Mouse (Mus musculus): ENCODE results near the gene Myog.

The Myog gene

DNA sequence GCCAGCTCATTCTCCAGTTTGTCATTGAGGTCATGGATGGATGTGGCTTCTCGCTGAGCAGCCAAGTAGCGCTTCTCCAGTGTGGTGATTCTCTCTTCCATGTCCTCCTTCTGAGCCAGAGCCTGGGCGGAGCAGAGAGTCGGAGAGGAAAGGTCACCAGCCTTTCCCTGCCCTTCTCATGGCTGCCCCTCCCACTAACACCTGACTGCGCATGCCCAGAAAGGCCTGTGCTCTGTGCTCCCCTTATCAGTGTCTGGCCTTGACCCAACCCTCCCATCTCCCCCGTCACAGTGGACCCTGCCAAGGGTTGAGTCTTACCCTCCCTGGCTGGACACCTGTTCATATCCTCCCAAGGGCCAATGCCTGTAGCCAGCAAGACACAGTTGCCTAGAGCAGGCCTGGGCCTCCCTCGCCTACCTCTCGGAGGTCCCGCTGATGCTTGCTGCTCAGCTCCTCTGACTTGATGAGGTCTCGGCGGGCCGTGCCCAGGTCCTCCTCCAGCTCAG, 37.1 kb downstream of the Myog start:
- no peak for DNase-seq (ENCODE audit: low spot score)

DNA sequence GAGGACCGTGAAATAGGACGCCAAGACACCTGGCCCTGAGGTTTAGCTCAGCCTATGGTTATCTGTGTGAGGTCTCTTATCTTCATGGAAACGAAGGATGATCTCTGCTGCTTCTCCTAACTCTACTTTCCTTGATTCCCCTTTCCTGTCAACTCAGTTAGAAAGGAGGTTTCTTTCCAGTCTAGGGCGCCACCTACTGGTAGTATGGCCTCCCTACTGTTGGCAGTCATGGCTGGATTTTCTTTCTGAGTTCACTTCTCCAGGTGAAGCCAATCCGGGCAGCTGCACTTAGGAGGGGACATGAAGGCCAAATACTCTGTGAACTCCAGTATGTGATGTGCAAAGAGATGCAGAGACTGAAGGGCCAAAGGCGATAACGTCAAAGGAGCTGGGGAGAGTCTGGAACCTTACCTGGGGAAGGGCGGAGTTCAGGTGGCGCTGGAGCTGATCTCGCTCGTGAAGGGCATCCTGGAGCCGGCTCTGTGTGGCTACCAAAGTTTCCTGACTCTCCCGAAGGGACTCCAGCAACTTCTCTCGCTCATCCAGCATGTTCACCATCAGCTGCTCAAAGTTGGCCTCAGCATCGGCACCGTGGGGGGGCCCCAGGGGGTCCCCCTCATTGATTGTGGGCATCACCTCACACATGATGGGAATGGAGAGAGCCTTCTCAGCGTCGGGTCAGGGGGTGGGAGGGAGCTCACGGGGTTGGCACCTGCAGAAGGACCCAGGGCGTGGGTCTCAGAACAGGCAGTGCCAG, 42.3 kb downstream of the Myog start:
- peak; percentile 92 for DNase-seq (ENCODE audit: low spot score)

DNA sequence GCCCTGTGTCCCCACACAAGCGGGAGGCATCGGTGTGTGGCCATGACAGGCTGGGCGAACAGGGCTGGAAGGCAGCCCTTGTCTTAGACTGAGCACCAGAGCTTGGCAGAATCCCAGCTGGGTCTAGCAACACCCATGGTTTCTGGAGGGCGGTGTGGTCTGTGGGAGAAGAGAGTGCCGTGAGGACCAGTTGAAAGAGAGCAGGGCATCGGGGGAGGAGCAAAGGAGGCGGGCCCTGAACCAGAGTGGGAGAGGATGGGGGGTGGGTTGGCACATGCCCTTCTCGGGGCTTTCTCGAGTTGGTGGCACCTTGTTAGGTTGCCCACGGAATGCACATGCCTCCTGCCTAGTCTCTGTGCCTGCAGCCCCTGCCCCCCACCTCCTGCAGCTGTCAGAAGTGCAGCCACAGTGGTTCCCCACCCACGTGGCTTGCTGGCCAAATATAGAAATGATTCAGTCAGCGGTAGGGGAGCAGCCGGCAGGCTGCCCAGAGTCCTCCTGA, 43.0 kb downstream of the Myog start, which contains the start of gene Ppfia4:
TSS of gene Ppfia4 (minus strand) at position 159 of the 502 bp plus-strand sequence.
- no peak for DNase-seq (ENCODE audit: low spot score)

DNA sequence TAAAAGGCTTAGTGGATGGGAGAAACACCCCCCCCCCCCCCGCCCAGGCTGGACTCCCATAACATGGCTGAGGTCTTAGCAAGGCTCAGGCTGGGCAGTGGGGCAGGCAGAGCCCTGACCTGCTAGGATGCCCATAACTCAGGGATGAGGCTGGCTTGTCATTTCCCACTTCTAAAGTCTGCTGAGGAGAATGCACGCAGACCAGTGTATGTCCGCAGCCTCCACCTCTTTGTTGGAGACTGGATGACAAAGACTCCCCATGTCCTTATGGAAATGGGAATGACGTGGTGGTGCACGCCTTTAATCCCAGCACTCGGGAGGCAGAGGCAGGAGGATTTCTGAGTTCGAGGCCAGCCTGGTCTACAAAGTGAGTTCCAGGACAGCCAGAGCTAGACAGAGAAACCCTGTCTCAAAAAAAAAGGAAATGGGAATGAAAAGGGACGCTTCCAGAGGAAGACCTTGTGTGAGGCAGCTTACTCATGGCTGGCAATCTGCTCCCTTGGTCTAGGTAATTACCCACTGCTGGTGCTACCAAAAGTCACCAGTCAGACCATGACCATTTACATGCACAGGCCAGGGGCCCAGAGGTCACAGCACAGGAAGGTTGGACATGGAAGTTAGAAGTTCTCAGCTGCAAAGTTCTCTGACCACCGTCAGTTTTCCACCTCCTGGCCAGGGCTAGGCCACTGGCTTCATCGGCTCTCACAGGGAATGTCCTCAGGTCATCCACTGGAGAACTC, 43.8 kb downstream of the Myog start:
- no peak for DNase-seq (ENCODE audit: low spot score)

DNA sequence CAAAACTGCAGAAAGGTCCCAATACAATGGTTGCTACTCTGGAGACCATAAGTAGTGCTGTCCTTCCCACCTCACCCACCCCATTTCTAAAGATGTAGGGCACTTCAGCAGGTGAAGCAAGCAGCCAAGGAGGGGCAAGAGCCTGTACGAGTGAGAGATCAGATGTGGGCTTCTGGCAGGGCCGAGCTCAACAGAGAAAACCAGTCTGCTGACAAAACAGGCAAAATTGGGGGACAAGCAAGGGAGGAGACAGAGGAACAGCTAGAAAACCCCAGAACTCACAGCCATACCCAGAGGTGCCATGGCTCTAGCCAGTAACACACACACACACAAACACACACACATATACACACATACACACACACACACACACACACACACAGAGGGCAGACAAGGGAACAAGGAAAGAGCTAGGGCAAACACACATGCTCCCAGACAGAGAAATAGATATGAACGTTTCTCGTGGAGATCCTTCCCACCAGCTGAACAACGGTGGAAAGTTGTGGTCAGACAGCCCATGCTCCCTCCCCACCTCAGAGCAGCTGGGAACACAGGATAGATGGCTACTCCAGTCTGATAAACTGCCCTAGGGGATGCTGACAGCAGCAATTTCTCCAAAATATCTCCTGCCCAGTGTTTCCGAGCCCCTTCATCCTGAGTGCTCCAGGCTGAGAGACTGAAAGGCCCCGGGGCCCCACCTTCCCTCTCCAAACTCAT, 44.5 kb downstream of the Myog start:
- no peak for DNase-seq (ENCODE audit: low spot score)

DNA sequence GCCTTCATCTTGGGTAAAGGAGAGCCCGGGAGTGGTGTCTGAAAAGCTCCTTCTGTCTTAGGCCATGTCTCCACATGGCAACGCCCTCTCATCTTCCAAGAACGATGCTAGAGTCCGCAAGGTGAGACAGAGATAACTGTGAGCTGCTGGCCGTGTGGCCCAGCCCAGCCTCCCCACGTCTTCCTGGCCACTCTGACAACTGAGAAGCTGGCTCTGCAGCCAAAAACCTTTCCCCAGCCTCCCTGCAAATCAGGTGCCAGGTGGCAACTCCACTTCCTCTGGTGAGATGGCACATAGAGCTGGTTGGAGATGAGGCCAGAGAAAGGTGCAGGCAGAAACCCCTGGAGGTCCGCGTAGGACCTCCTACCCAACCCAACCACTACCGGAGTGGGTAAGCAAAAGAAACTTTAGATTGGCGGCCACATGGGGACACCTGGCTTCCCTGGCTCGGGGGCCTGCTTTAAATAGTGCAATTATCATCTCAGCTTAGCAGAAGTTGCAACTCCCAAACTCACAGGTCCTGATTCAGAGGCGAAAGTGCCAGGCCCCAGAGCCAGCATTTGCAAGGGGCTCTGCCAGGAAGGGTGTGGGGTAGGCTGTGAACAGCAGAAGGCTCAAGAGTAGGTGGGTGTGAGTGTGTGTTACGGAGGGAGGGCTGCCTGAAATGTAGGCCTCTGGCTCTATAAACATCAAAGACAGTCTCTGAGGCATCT, 45.6 kb downstream of the Myog start:
- no peak for DNase-seq (ENCODE audit: low spot score)

DNA sequence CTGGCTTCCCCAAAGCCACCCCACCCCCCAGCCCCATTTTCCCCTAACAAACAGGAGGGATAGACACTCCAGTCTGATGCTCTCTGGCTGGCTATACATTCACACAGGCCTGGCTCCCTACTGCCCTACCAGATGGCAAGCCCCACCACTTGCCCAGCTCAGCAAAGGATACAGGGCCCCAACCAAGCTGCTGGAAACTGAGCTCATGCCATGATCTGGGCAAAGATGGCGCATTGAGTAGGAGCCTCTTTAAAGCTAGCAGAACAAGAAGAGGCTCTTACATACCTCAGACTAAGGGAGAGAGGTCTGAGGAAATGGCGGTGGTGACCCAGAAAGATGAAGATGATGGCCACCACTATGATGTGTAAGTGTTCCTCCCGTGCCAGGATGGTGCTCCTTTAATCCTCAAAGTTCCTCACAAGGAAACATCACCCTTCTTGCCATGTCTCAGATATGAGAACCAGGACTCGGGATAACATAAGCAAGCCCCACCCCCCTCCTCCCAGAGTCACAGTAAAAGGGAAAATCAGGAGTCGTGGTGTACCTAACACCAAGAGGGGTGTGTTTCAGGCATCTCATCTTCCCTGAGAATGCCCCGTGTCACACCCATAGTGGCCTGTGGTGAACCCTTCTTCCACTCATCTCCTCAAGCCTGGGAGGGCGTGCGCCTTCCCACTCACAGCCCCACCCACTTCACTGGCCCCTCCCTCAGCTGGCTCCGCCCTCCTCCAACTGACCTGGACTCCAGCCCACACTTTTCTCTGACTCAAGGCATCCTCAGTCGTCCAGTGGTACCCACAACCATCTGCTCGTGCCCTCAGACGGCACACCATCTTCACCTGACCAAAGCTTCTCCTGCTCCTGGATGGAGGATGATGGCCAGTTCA, 46.4 kb downstream of the Myog start:
- no peak for DNase-seq (ENCODE audit: low spot score)

DNA sequence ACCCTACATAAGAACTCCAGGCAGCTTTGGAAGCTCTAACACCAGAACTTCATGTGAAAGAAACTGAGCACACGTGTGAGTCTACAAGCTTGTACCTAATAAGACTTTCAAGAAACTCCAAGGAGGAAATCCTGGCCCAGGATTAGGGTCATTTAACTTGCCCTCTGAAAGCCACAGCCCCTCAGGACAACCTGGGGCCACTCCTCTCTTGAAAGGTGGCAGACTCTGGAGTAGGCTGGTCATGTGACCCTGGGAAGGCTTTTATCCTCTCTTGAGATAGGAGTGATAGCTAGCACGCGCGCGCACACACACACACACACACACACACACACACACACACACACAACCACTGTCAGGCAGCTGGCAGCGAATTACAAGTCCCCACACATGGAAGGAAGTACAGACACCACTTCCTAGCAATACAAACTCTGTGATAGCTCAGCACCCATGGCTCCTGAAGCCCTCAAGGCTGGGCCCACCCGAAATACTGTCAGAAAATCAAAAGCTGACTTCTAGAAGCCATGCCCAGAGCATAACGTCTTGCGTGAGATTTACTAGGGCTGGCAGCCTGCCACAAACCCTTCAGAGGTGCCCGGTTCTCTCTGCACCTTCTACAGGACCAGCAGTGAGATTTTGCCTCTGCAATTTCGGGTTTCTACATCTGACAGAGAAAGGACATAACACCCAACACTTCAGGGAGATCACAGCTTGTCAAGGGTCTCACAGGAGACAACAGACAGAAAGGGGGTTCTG, 47.3 kb downstream of the Myog start:
- no peak for DNase-seq (ENCODE audit: low spot score)

DNA sequence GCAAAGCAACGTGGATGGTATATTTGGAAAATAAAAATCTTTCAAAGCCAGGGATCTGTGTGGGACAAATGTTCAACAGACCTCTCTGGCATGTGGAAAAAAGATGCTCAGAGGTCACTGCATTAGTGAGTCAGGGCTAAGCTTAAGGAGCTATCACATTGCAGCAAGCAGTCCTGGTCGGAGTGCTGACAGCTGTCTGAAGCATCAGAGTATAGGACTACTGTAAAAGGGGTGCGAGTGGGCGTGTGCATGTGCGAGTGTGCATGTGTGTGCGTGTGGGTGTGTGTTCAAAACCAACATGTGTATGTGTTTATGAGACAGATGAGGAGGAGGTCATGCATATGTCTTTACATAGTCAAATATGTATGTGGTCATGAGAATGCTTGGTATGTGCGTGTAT, 49.4 kb downstream of the Myog start:
- DNase-seq (ENCODE audit: low spot score) = no peak

DNA sequence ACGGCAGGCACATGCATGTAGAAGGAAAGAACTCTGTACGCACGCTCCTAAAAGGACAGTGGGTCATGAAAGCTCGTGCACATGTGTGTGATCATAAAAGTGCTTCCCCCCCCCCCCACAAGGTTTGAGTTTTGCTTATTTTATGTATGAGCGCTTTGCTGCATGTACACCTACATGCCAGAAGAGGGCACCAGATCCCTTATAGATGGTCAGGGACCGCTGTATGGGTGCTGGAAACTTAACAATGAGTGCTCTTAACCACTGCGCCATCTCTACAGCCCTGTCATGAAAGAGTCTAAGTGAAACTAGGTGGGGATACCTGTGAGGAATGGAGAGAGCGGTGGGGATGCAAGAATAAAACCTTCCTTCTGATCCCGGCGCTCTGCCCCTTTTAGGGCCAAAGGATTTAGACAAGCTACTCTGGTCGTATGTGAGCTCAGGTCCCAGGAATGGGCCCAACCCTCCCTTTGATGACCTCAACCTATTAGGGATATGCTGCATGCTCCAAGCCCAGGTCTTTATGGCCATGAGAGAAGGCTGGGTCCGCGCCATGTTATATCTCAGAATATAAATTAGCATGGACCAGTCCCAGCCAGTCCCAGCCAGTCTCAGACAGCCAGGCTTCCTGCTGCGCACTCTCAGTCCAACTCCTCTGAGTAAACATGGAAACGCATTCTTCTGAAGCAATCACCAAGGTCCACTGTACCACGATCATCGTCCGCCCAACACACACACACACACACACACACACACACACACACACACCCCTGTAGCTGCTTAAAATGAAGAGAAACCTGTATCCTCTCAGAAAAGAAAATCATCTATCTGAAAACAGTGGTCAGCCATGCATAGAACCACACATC, 50.2 kb downstream of the Myog start:
- no peak for DNase-seq (ENCODE audit: low spot score)

DNA sequence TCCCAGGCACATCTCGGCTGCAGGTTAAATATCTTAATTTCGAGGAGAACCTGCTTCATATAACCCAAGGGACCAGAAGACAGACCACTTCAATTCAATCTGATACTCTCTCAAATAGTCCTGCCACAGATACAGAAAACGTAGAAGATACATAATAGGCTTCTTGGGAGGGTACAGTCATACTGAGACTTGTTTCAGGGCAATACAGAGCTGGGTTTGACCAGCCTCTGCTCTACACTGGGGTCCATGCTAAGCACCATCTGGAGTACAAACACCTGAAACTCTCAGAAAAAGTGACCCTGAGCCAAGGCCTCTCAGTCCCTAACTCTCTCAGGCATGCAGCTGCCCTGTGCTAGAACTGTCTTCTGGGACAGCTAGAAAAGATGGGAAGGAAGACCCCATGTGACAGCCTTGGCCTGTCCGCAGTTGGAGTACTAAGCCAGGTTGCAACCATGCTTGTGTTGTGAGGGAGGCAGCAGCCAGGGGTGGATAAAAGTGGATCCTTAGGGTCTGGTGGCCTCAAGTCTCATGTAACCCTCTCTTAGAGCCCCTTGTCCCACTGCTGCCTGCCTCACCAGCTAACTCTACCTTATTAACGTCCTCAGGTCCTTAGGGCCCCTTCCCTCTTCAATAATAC, 52.0 kb downstream of the Myog start:
- DNase-seq (ENCODE audit: low spot score) = no peak
